Mouse (Mus musculus): ENCODE results near the gene Sirt1. TPM values are rescaled to one million over a fixed set of nuclear protein-coding genes. Genes with fewer than 3 reads are reported as not detected.
"Not testable (repeated sequence)": the region's sequence is repeated elsewhere in the genome, so short reads cannot be mapped to it uniquely, and the experiment has no call there.

The Sirt1 gene
- 10 to 100 TPM; 14.0 to 21.8 (median 16.9) TPM for total RNA-seq (2022)

DNA sequence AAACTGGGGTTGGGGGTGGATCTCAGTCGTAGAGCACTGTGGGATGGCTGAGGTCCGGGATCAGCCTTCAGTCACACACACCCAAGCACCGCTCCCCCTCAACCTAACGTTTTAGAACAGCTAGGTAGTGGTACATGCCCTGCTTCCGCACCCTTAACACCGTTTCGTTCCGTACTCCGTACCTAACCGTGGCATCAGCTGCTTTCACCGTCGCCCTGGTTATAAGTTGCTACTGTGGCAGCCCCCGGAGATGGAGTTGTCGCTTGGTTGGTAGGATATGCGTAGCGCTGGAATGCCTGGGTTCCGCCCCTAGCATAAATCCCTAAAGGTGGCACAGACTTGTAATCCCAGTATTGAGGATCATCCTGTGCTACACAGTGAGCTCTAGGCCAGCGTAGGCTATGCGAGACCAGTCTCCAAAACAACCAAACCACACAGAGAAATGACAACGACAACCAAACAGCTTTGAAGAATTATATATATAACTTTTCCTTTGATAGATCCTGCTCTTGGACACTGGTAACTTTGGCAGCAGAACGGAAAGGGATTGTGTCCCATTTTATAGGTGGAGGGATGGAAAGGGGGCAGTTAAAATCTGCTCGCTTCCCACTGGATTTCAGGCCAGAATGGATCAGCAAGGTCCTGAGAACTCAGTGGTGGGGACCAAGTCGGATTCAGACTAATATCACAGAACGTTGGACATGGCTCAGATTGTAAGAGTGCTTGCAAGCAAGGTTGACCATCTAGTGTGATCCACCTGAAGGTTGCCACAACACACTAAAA lies at the start of gene Sirt1:
TSS of gene Sirt1 (minus strand) at position 207 of the 783 bp plus-strand sequence.
- DNase-seq, result no peak

DNA sequence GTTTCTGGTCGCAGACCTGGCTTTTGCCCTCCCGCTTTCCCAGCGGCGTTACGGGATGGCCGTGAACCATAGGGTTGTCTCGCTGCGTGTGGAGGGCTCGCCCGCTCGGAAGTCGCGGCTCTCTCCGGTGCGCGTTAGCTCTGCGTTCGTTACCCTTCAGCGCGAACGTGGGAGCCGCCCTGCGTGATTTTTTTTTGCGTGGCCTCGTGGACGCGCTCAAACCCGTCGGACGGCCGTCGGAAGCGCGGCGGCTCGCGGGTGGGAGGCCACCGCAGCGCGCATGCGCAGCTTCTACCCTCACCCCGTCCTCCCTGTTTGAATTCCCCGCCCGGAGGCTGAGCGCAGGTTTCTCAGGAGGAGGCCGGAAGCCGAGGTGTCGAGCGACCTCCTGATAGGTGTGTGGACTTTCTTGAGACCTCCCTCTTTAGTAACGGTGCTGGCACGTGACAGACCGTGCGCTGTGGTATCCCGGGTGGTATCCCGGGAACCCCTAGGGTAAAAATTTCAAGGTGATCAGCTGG lies 48.3 kb upstream of the Sirt1 start, which contains the start of gene Ctnna3:
TSS of gene Ctnna3 (plus strand) at position 314 of the 521 bp plus-strand sequence.
- DNase-seq, result peak; percentile 87

DNA sequence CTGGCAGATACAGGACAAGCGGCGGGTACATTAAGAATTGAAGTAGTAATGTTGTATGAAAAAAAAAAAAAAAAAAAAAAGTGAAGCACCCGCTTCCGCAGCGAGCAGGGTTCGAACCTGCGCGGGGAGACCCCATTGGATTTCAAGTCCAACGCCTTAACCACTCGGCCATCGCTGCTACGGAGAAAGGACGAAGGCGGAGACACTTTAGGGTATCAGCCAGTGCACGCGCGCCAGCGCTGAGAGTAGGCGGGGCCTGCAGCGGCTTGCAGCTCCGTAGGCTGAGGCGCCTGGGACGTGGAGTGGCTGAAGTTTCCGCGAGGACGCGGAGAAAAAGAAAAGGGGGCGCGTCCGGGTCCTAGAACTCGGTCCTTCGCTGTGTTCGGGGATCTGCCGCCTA lies 47.9 kb upstream of the Sirt1 start:
- peak; percentile 98 for DNase-seq

DNA sequence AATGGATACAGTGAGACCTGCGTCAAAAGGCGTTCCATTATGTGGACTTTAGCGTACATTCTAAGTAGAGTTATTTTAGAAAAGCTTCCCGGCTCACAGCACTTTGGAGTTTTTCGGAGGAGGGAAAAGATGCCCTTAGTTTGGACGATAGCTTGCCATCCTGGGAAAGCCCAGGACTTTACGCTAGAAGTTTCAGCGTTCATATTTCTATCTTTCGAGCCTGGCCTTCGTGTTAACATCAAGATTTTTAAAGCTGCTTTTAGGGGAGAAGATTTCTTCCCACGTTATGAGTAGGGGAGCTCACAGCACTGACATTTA lies 47.5 kb upstream of the Sirt1 start:
- DNase-seq, result no peak

DNA sequence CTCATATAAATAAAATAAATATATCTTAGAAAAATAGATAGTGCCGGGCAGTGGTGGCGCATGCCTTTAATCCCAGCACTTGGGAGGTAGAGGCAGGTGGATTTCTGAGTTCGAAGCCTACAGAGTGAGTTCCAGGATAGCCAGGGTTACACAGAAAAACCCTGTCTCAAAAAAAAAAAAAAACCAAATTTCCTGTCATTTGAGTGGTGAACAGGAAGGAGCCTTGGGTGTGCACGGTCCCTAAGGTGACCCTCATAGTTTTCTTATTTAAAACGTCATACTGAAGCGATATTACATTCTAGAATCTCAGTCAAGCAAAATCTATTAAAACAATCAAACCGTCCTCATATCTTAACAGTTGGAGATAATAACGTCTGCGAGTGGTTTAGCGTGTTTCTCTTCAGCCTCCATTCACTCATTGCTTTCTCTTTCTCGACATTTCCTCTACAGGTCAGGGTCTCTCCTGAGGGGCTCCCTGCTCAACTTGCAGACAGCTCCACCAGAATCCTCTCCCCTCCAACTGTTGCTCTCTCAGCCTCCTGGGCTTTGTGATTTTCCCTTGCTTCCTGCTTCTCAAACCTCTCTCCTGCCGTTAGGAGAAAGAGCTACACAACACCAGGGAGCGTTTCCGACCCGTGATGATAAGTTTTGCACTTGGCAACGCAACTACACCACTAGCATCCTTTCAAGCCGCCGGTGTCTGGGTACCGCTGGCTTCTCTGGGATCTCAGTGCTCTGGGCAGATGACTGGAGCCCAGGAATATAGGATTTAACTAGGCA lies 46.9 kb upstream of the Sirt1 start:
- no peak for DNase-seq

DNA sequence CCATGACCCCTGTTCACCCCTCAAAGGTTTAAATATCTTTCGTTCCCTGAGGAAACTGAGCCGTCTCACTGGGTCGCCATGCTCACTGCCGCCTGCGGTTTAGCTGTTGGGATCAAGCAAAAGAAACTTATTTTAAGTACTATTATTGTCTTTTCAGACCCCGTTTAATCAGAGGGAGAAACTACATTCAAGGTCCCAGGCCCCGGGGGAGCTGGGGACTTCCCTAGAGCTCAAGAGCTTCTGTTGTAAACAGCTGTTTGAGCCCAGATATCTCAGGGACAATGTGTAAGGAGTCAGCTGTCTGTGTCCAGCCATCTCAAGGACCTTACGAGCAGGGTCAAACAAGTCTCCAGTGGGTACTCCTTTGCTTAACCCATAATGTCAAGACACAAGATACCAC lies 45.6 kb upstream of the Sirt1 start:
- DNase-seq, result no peak

DNA sequence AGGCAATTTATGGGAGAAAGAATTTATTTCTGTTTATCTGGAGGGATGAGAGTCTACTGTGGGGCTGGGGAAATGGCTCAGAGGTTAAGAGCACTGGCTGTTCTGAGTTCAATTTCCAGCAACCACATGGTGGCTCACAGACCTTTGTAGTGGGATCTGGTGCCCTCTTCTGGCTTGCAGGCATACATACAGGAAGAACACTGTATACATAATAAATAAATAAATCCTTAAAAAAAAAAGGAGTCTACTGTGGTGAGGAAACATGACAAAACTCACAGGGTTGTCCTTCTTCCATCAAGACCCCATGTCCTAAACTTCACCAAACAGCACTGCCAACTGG lies 42.9 kb upstream of the Sirt1 start:
- DNase-seq, result no peak

DNA sequence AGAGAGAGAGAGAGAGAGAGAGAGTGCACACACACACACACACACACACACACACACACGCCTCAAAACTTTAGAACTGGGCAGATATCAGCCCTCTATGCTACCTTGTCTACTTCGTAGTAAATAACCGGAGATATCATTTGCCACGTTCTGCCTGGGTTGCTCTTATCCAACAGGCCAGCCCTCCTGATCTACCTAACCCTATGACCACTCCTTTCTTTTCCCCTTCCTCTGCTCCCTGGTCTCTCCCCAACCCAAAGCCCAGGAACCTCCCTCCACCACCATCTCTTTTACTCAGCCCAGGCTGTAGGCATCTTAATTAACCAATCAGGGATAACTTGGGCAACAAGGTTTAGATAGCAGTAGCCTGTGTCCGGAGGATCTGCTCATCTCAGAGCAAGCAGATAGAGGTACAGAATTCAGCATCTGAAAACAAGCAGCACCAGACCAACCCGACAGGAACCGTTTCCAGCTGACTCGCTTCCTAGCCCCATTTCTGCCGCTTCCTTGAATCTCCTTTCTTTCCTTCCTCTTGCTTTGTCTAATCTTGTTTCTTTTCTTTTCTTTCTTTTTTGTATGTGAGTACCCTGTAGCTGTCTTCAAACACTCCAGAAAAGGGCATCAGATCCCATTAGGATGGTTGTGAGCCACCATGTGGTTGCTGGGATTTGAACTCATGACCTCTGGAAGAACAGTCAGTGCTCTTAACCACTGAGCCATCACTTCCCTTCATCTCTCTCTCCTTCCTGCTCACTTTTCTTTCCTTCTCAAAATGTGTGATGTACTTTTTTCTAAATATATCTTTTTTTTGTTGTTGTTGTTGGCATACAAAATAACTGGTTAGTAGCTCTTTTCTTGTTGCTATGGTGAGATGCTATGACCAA lies 42.3 kb upstream of the Sirt1 start:
- no peak for DNase-seq

DNA sequence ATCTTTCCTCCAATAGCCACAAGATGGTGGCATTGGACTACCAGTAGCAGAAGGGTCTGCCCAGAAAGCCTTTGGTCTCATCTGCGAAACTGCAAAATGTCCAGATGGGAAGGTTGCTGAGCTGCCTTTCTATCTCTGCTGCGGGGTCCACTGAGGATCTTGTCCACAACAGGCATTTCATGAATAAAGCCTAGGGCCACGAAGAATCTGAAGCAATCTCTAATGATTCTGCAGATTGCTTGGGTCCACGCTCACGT lies 41.2 kb upstream of the Sirt1 start:
- DNase-seq, result no peak

DNA sequence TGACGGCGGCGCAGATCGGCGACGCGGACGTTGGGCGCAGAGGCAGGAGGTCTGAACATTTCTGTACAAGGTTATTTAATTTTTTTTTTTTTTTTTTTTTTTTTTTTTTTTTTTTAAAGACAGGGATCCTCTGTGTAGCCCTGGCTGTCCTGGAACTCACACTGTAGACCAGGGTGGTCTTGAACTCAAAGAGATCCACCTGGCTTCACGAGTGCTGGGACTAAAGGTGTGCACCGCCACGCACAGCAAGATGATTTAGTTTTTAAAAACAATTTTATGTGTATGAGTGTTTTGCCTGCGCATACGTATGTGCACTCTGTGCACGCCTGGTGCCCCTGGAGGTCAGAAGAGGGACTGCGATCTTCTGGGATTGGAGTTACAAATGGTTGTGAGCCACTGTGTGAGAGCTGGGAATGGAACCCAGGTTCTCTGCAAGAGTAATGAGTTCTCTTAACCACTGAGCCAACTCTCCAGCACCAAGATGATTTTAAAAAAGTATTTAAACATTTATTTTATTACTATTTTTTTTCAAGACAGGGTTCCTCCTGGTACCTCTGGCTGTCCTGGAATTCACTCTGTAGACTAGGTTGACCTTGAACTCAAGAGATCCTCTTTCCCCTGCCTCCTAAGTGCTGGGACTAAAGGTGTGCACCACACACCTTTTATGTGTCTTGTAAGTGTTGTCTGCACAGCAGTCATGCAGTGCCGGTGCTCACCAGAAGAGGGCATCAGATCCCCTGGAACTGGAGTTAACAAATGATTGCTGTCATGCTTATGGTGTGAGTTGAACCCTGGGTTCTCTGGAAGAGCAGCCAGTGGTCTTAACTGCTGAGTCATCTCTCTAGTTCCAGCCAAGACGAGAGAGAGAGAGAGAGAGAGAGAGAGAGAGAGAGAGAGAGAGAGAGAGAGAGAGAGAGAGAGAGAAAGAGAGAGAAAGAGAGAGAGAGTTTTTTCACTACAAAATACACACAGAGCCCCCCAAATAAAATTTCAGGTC lies 40.5 kb upstream of the Sirt1 start, which contains the start of gene Gm7075:
TSS of gene Gm7075 (minus strand) at position 51 of the 997 bp plus-strand sequence.
- no peak for DNase-seq

DNA sequence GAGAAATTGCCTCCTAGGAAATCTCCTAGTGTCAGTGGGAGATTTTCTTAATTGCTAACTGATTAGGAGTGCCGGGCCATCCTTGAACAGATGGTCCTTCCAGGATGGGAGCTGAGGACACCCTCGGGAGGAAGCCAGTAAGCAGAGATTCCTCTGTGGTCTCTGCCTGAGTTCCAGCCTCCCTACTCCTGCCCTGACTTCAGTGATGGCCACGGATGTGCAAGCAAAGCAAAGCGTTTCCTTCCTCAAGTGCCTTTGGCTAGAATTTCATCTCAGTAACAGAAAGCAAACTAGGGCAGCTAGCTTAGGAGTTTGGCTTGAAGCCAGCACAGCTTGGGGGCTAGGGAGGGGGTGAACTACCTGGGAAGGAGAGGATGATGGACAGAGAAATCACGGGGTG lies 35.6 kb upstream of the Sirt1 start:
- DNase-seq, result no peak

DNA sequence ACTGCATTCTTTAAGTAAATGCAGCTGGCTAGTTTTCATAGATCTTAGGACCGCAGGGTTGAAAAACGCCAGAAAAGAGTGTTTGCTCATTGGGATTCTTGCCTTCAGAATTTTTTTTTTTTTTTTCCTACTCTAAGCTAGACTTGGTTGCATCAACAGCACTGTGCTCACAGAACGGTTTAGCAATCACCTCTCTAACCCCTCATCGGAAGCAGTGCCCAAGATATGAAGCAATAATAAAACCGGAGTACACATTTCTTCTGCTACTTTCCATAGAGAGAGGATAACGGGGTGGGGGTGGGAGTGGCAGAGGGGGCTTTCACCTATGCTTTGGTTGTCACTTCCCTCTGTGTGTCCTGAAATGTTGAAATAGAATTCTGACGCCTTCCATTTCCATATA lies 34.3 kb upstream of the Sirt1 start:
- no peak for DNase-seq

DNA sequence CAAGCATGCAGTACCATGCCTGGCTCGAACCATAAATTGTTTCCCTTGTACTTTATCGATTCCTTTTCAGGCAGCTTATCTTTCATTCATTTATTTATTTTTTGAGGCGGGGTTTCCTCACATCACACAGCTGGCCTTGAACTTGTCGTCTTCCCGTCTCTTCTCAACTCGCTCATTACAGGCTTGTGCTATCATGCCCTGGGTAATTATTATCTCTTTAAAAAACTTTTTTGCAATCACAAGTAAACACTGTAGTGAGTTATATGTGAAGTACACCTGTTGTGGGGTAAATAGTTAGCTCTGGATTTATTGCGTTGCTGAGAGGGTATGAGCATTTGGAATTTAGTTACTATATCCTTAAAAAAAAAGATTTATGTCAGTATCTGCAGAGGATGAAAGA lies 33.8 kb upstream of the Sirt1 start:
- no peak for DNase-seq

DNA sequence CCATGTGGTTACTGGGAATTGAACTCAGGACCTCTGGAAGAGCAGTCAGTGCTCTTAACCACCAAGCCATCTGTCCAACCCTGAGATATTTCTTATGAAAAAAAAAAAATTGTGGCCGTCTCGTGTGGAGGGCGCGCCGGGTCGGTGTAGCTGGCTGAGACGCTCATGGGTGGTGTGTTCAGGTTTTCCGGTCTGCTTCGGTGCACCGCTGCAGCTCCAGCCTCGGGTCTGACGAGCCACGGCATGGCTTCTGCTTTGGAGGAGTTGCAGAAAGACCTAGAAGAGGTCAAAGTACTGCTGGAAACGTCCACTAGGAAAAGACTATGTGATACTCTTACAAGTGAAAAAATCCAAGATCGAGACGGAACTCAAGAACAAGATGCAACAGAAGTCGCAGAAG lies 31.3 kb upstream of the Sirt1 start:
- no peak for DNase-seq

DNA sequence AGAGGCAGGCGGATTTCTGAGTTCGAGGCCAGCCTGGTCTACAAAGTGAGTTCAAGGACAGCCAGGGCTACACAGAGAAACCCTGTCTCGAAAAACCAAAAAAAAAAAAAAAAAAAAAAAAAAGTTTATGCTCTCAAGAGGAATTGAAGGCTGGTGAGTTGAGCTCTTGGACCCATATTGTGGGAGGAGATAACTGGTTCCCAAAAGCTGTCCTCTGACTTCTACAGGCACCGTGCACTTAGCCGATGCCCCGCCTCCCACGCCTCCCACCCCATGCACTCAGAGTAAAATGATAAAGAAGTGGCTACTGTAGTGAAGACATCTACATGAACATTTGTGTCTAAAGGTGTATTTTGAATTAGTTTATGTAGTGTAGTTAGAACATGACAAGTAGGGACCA lies 30.2 kb upstream of the Sirt1 start:
- not testable (repeated sequence) for DNase-seq

DNA sequence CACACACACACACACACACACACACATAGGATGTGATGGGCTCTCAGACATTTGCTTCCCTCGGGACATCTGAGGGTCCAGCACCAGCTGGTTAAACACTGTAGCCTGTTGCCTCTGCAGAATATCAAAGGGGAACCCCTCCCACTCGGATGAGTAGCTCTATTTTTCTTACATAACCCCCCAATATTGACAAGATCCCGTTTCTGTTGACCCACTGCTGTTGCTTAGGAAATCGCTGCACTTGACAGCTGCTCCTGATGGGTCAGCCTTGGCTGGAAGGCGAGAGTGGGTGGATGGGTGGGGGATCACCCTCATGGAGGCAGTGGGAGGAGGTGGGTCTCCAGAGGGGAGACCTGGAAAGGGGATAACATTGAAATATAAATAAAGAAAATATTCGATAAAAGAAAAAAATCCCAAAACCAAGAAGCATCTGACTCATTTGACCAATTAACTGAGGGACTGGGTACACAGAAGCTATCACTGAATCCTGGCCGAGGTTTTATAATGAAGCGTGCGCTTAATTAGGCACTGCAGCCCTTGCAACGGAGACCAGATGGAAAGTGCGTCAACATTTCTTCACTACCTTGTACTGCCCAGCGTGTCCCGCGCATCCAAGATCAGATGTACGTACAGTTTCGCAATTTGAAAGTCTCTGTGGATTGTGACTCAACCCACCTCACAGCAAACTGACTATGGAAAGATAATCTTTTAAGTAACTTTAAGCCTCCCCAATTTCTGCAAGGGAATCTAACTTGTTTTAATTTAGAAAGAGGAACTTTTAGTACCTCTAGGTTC lies 28.9 kb upstream of the Sirt1 start:
- no peak for DNase-seq

DNA sequence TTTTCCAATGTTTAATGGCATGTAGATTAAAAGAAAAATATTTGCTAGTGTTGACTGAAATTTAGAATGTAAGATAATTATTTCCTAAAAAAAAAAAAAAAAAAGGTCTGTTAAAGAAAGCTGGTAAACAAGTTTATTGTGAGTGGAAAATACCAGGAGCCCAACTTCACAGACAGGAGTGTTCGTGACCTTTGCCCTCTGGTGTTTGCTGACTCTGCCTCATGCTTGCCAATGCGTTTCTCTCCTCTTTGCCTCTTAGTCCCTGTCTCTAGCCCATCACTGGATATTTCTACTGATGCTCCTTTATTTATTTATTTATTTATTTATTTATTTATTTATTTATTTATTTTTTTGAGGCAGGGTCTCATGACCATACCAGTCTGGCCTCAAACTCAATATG lies 22.1 kb upstream of the Sirt1 start:
- no peak for DNase-seq

DNA sequence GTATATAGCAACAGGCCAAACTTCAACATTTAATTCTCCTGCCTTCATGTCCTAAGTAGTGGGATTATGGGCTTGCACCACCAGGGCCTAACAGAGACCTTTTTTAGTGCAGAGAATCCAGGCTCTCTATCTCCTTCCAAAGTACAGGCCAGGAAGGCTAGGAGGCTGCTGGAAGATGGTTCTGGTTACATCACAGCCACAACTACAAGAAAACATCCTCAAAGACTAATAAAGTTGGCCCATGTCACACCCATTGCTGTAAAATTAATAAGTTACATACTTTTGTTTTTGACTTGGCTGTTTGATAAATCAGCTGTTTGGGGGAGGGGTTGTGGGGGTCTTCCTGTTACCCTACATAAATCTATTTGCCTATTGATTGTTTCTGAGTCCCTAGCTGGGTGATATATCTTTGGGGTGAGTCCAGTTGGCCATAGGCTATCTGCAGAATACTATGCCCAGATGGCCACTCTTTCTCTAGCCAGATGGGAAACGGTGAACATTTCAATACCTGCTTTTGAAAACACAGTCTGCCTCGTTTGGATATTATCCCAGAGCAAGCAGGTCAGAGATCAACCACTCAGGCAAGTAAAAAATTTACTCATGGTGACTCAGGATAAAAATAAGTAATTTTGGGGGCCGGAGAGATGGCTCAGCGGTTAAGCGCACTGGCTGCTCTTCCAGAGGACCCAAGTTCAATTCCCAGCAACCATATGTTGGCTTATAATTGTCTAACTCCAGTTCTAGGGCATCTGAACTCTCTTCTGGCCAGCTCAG lies 21.4 kb upstream of the Sirt1 start:
- DNase-seq, result no peak

DNA sequence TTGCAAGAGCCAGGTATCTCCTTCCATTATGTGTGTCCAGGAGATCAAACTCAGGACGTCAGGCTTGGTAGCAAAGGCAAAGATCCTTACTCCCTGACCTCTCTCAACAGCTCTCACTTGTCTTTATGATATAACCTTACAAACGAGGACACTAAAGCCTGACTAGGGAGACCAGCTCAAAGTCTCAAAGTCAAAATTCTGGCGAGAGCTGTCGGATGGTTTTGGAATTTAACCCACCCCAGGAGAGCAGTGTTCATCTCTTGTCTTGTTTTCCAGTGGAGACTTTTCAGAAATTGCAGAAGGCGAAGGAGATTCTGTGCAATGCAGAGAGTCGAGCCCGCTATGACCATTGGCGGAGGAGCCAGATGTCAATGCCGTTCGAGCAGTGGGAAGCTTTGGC lies 15.5 kb upstream of the Sirt1 start:
- DNase-seq, result no peak

DNA sequence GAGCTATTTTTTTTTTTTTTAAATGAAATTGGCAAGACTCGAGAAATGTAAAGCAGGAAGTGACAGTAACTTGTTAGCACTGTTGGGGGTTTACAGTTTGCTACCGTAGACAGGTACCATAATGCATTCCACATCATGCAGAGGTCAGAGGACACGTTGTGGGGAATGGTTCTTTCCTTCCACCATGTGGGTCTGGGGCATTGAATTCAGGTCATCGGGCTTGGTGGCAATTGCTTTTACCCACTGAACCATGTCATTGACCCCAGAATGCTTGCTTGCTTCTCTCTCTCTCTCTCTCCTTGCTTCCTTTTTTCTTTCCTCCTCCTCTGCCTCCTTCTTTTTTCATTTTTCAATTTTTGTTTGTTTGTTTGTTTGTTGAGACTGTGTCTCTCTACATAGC lies 7.4 kb upstream of the Sirt1 start:
- DNase-seq, result no peak

Data from adrenal gland, adult 8-10 months (tissue).